Mouse (Mus musculus) heart, postnatal 4 days (tissue): ENCODE data around the gene Fmn2. TPM values are rescaled to one million over a fixed set of nuclear protein-coding genes. Genes with fewer than 3 reads are reported as not detected.

Experiments used
- DNase-seq: peaks from one replicate; pipeline ENCODE4 v3.0.0; 2021
- total RNA-seq, 2 experiments: library from RNA; stranded (reverse); gene quantifications; 2 replicates each; pipeline ENCODE4 v1.2.3; 2021

Fmn2 gene
- total RNA-seq, 2 experiments from 2014 or later, result 0.36 to 0.52 TPM

GRCm38 (mm10) chr1:174557211-174557610 lies 55.6 kb downstream of the Fmn2 start:
- DNase-seq, result no peak

DNA sequence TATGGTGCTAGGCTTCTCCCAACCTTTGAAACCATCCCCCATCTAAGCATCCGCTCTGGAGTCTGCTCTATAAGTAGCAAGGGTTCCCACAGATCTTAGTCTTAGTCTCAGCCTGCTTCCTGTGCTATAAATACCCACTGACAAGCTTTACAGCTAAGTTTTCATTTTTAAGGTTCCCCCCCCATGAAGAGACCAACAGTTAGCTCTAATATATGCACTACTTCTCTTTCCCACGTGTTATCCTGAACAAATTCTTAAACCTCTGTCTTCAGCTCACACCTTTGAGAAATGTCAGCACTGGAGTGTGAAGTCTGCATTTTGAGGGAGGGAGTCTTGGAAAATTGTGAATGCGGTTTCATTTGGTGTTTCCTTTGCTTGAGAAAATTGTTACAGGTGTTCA lies 56.2 kb downstream of the Fmn2 start:
- no peak for DNase-seq

- DNase-seq, result no peak
Measured at GRCm38 (mm10) chr1:174558488-174558887, 56.9 kb downstream of the Fmn2 start.

- no peak for DNase-seq
Measured at GRCm38 (mm10) chr1:174564561-174564960, 62.9 kb downstream of the Fmn2 start.

GRCm38 (mm10) chr1:174568609-174569008 lies 67.0 kb downstream of the Fmn2 start:
- no peak for DNase-seq

- DNase-seq, result no peak
Measured at GRCm38 (mm10) chr1:174592420-174592980, 90.9 kb downstream of the Fmn2 start.

DNA sequence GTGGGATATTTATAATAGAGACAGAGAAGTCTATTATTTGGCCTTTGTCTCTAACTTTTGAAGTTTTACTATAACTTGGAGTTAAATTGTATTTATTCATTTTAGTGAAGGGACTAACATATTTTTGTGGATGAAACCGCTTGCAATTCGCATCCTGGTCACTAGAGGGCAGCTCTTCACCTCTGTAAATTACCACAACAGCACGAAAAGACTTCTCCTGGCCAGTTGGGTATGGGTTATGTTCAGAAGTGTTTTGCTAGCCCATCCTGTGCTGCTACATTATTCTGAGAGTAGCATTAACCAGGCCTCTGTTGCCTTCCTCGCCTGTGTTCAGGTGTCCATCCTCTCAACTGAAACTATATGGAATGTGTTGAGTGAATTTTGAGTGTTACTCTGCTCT lies 93.4 kb downstream of the Fmn2 start:
- peak; percentile 65 for DNase-seq

DNA sequence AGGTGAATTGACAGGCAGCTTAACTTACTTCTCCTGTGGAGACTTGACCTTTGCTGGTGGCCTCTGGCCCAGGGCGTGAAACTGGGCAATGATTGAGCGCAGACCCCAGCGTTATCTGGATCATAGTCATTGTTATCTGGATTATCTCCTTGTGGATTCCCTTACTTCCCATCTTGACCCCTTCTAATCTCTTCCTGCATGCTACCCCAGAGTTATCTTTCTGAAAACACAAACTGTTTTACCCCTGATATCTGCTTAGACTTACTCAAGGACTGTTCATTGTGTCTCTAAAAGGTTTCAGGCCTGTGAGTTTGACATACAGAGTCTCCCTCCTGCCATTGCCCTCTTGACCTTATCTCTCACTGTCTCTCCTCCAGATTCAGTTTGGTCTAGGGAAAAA lies 95.9 kb downstream of the Fmn2 start:
- no peak for DNase-seq

DNA sequence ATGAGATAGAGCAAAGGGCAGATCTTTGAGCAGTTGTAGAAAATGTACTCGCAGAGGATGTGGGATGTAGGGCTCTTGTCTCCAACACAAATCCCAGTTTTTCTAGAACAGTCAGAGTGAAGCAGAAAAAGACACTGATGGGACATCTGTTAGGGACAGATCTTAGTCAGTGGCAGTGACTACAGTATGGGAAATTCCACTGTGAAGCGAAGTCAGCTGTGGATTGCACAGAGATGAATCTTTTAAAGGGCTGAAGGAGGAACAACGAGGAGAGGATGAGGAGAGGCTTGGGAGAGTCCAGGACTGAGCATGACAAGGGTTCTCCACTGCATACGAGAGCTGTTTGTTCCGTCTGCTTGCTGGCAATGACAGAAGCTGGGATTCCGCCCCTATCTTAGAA lies 96.6 kb downstream of the Fmn2 start:
- DNase-seq, result no peak

- DNase-seq, result no peak
Measured at GRCm38 (mm10) chr1:174600041-174600440, 98.4 kb downstream of the Fmn2 start.

DNA sequence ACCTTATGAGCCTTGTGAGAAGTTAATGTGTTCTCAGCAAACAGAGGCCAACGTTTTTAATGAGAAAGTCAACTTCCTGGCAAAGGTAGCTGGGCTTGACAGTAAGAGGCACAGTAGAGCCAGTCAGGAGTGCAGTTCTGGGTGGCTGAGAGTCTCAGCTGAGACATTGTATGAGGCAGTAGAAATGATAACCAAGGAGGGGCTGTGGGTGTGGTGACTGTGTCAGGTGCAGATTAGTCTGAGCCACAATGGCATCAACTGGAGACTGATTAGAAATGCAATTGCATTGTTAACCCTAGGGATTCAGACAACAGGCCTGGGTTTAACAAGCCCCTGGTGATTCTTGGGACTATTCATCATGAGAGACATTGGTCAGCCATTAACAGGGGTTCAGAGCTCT lies 99.0 kb downstream of the Fmn2 start:
- no peak for DNase-seq

GRCm38 (mm10) chr1:174617368-174617767 lies 115.7 kb downstream of the Fmn2 start:
- DNase-seq, result no peak

- no peak for DNase-seq
Measured at GRCm38 (mm10) chr1:174621512-174621911, 119.9 kb downstream of the Fmn2 start.

DNA sequence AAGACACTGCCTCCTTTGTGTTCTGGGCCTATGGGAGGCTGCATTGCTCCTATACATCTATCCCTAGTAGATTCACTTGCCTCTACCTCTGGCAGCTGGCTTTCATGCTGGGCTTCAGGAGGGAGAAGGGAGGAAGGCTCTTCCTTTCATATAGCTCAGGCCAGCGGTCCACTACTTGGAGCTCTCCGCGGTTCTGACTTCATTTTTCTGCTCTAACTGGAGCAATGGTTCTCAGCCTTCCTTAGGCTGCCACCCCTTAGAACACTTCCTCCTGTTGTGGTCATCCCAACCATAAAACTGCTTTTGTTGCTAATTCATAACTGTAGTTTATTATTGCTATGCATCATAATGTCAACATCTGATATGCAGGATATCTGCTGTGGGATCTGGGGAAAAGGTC lies 121.4 kb downstream of the Fmn2 start:
- peak; percentile 14 for DNase-seq

GRCm38 (mm10) chr1:174630074-174630473 lies 128.4 kb downstream of the Fmn2 start:
- no peak for DNase-seq

GRCm38 (mm10) chr1:174636291-174636690 lies 134.7 kb downstream of the Fmn2 start:
- DNase-seq, result no peak

GRCm38 (mm10) chr1:174637564-174638085 lies 136.0 kb downstream of the Fmn2 start:
- DNase-seq, result no peak

GRCm38 (mm10) chr1:174640901-174641300 lies 139.3 kb downstream of the Fmn2 start:
- no peak for DNase-seq

DNA sequence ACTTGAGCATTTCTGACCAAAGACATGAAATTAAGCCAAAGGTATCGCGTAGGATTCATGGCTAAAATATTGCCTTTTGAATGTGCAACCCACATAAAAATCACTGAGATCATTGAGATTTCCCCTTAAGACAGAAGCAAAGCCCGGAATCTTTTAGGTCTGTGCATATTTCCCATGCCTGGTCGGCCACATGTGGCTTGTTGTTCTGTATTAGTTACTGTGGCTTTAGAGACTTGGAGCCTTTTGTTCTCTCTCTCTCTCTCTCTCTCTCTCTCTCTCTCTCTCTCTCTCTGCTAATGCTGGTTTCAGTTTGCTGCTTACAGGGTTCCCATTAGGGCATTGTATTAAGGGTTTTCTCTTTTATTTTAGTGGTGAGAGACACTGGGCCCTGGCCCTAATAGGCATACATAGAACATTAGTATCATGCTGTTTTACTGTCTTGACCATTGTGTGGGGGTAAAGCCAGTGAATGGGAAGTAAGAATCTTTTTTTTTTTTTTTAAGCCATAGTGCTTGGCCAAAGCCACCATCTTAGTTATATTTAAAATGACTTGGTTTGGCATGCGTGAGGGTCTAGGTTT lies 141.9 kb downstream of the Fmn2 start:
- DNase-seq, result no peak

GRCm38 (mm10) chr1:174649421-174649826 lies 147.8 kb downstream of the Fmn2 start:
- no peak for DNase-seq

- no peak for DNase-seq
Measured at GRCm38 (mm10) chr1:174654565-174654964, 152.9 kb downstream of the Fmn2 start.

GRCm38 (mm10) chr1:174655354-174655753 lies 153.7 kb downstream of the Fmn2 start:
- no peak for DNase-seq

- DNase-seq, result no peak
Measured at GRCm38 (mm10) chr1:174656554-174656953, 154.9 kb downstream of the Fmn2 start.

DNA sequence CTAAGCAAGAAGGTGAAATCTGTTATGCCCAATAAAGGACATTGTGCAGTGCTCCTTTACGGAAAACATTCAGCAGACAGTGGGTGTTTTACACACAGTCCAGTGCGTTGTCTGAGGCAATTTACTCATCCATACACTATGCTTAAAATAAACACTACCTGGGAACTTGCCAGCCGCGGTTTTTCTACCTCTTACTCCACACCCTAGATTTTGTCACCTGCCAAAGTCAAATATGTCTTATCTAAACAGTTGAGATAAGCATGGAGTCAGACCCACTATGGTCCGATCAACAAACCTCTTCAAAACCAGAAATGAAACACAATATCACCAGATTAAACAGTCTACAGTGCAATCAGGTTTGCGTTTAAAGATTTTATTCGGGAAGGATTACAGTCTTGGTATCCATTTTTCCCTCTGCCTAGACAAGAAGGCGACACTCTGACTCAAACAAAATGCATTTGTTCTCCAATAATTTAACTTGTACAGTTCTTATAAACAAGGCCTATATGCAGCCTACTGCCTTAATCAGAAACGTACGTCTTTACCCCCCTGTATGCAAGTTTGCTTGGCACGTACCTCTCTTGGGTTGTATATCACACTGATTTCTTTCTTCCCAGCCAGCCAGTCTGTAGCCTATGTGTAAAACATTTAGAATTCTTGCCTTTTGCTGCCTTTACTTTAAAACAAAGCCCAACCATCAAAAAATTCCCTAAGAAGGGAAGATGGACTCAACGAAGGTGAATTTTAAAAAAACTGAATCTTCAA lies 158.0 kb downstream of the Fmn2 start:
- no peak for DNase-seq
